Comparison of ENCODE assay signal across 1 mouse cellular context in genomic region chr13:81710775-81711545, GRCm38 (mm10).
A peak's percentile ranks its signal among the peaks of the same experiment; 100 is the strongest.
TF ChIP-seq lines count a peak whose summit lies in the region.

Polr3g (minus strand) TSS chr13:81711013.
Mblac2 (plus strand) TSS chr13:81711341.

TF ChIP-seq in MEL, 35 proteins besides CTCF, POLR2A, EP300 and RAD21 (continued from another document):
- TF ChIP-seq ZC3H11A (IDR thresholded peaks at IDR 0.05; ENCODE audit: low read depth, low read length) (no peak), TAL1 (IDR thresholded peaks at IDR 0.05; ENCODE audit: low read length) (no peak), CHD1 (IDR thresholded peaks at IDR 0.05; ENCODE audit: low read depth, low read length) (no peak), POLR2AphosphoS5 (IDR thresholded peaks at IDR 0.05; ENCODE audit: borderline replicate concordance, low read depth, low read length) (no peak; the same call in 1 of the 2 replicates), USF1 (IDR thresholded peaks at IDR 0.05; ENCODE audit: low read depth, low read length) (peak; percentile 65), SMC3 (IDR thresholded peaks at IDR 0.05; ENCODE audit: low read depth, low read length) (no peak), KAT2A (conservative IDR thresholded peaks at IDR 0.05; ENCODE audit: low read depth, low read length) (peak; percentile 26; the same call in 1 of the 2 replicates), E2F4 (IDR thresholded peaks at IDR 0.05; ENCODE audit: borderline replicate concordance, low read depth, low read length) (no peak), NRF1 (IDR thresholded peaks at IDR 0.05; ENCODE audit: insufficient read depth, low read depth, low read length, poor library complexity, severe bottlenecking) (peak; percentile 56; the same call in 1 of the 2 replicates), MYC (IDR thresholded peaks at IDR 0.05; ENCODE audit: low read depth, low read length) (no peak; the same call in none of the 2 replicates), MAFK (IDR thresholded peaks at IDR 0.05; ENCODE audit: borderline replicate concordance, low read depth, low read length) (no peak), ZKSCAN1 (IDR thresholded peaks at IDR 0.05; ENCODE audit: low read depth, low read length) (no peak)
